Mouse (Mus musculus) ES-Bruce4 (cell line): ENCODE data around the gene Gm38431.

Source experiments
- CTCF ChIP-seq: IDR thresholded peaks from one replicate; pipeline ENCODE4 v1.8.1; 2011; ENCODE audit warnings: low read depth, low read length
- EP300 ChIP-seq: IDR thresholded peaks from 2 replicates; pipeline ENCODE4 v1.6.1; 2011; ENCODE audit warnings: low read depth, low read length; ENCODE audit not compliant: insufficient read depth

- TF ChIP-seq CTCF (no peak), EP300 (no peak)
Measured at GRCm38 (mm10) chr9:21072641-21073040, 19.2 kb downstream of the Gm38431 start.
